Mouse (Mus musculus): Measurements from ENCODE around the gene Mr1. TPM values are rescaled to one million over a fixed set of nuclear protein-coding genes. Genes with fewer than 3 reads are reported as not detected.

Gene Mr1
- 3.7 and 4.5 TPM in 2 replicates for polyA plus RNA-seq (2014; fragmentation: Nextera tagmentation; extraction: Ambion mirVana)

DNA sequence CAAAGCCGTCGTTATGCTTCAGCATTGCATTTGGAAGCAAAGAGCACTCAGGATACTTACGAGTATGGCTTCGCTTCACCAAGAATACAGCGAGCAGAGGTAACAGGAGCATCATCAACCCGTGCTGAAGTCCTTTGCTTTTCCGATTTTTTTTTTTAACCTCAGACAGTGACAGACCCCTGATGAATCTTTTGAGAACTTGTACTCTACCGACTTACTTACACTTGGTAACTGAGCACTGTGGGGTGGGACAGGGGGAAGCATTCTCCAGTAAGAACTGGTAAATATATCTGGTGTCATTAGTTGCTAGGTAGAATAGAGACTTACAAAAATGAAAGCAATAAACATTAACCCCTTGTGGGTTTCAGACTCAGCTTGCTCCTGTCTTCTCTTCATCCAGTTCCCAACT is at the start of gene Mr1:
Gene Mr1, minus strand, starts transcription at position 243 of the 409 bp plus-strand sequence.
- H3K4me1 ChIP-seq (ENCODE audit: control insufficient read depth, insufficient read depth, low read length) = no peaks in the 10 kb centered on the region
- DNase-seq (ENCODE audit: low spot score) (peak; percentile 82), ATAC-seq (replicated peaks; ENCODE audit: insufficient number of reproducible peaks, low FRiP score, low TSS enrichment, low read depth) (peak; percentile 79; the same call in 1 of the 2 replicates)
- 0 out of 2 replicates have a peak within 1 kb of the TSS, but pooled peaks have one; percentile 5 for H3K4me3 ChIP-seq (ENCODE audit: low read depth, low read length)
- H3K4me2 ChIP-seq (ENCODE audit: low read depth, low read length) = no peak within 1 kb of the TSS
- H3K27ac ChIP-seq (replicated peaks; ENCODE audit: low read depth, low read length) = no peak within 1 kb of the TSS
- no peak within 1 kb of the TSS for H3K9ac ChIP-seq (replicated peaks; ENCODE audit: low read length)
- 50% methylated on average over 8 of the region's 8 CpGs for WGBS
- no peaks in the 10 kb centered on the region for H3K27me3 ChIP-seq (ENCODE audit: control insufficient read depth, insufficient read depth, low read length)
- H3K9me3 ChIP-seq (replicated peaks; ENCODE audit: control insufficient read depth, low read length) = no peaks in the 10 kb centered on the region
- H3K36me3 ChIP-seq (replicated peaks; ENCODE audit: control insufficient read depth, insufficient read depth, low read depth, low read length) = no peaks in the 10 kb centered on the region

DNA sequence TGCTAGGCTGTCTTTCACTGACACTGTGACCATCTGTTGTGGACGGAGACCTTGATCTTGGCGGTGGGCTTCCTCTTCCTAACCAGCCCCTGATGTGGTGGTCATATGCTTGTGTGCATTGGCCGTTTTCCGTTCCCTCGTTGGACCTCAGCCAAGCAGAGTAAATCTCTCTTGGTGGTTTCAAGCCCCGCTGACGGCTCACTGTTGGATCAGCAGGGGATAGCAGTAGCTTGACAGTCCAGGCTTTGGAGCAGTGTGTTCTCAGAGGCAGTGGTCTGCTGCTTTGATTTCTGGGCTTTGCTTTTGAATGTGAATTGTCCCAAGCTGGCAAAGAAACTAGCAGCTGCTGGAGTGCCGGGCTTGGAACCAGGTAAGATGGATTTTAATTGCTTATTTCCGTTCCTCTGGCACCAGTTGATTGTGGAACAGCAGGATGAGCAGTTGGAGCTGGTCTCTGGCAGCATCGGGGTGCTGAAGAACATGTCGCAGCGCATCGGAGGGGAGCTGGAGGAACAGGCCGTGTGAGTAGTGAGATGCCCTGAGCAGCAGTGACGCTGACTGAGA is 46.3 kb upstream of the Mr1 start:
- no peaks in the 10 kb centered on the region for H3K4me1 ChIP-seq (ENCODE audit: control insufficient read depth, insufficient read depth, low read length)
- no peaks in the 10 kb centered on the region for H3K27me3 ChIP-seq (ENCODE audit: control insufficient read depth, insufficient read depth, low read length)
- WGBS = 81% methylated on average over 15 of the region's 15 CpGs
- no peak overlapping the region for H3K4me3 ChIP-seq (ENCODE audit: low read depth, low read length)
- H3K9me3 ChIP-seq (replicated peaks; ENCODE audit: control insufficient read depth, low read length) = no peaks in the 10 kb centered on the region
- H3K9ac ChIP-seq (replicated peaks; ENCODE audit: low read length) = no peak overlapping the region
- H3K36me3 ChIP-seq (replicated peaks; ENCODE audit: control insufficient read depth, insufficient read depth, low read depth, low read length) = peaks cover 6% of the 10 kb centered on the region
- DNase-seq (ENCODE audit: low spot score) (no peak), ATAC-seq (replicated peaks; ENCODE audit: insufficient number of reproducible peaks, low FRiP score, low TSS enrichment, low read depth) (no peak)
- no peak overlapping the region for H3K27ac ChIP-seq (replicated peaks; ENCODE audit: low read depth, low read length)
- H3K4me2 ChIP-seq (ENCODE audit: low read depth, low read length) = no peak overlapping the region

- H3K27me3 ChIP-seq (ENCODE audit: control insufficient read depth, insufficient read depth, low read length) = no peaks in the 10 kb centered on the region
- H3K9ac ChIP-seq (replicated peaks; ENCODE audit: low read length) = no peak overlapping the region
- no peak overlapping the region for H3K4me2 ChIP-seq (ENCODE audit: low read depth, low read length)
- no peak overlapping the region for H3K27ac ChIP-seq (replicated peaks; ENCODE audit: low read depth, low read length)
- no peak for ATAC-seq (replicated peaks; ENCODE audit: insufficient number of reproducible peaks, low FRiP score, low TSS enrichment, low read depth)
- no peaks in the 10 kb centered on the region for H3K9me3 ChIP-seq (replicated peaks; ENCODE audit: control insufficient read depth, low read length)
- no peaks in the 10 kb centered on the region for H3K4me1 ChIP-seq (ENCODE audit: control insufficient read depth, insufficient read depth, low read length)
- 96% methylated on average over 2 of the region's 2 CpGs for WGBS
- H3K36me3 ChIP-seq (replicated peaks; ENCODE audit: control insufficient read depth, insufficient read depth, low read depth, low read length) = peaks cover 9% of the 10 kb centered on the region
- no peak for DNase-seq (ENCODE audit: low spot score)
- H3K4me3 ChIP-seq (ENCODE audit: low read depth, low read length) = no peak overlapping the region
Measured at GRCm38 (mm10) chr1:155191671-155192070, 45.1 kb upstream of the Mr1 start.

DNA sequence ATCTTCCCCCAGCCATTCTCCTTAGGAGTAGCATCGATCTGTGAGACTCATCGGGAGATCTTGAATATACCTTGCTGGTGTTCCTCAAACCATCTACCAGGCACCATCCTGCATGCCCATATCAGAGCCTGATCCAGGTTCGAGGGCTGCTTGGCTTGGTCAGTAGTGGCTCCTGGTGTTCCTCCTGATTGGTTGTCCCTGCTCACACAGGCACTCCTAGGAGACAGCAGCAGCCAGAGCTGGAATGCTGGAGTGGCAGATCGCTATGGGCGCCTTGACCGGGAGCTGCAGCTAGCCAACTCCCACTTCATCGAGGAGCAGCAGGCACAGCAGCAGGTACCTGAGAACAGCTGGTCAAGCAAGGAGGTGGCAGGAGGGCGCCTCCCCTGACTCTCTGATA is 44.6 kb upstream of the Mr1 start:
- ATAC-seq (replicated peaks; ENCODE audit: insufficient number of reproducible peaks, low FRiP score, low TSS enrichment, low read depth) (no peak), DNase-seq (ENCODE audit: low spot score) (no peak)
- Histone ChIP-seq H3K27ac (replicated peaks; ENCODE audit: low read depth, low read length) (no peak overlapping the region), H3K9ac (replicated peaks; ENCODE audit: low read length) (no peak overlapping the region), H3K9me3 (replicated peaks; ENCODE audit: control insufficient read depth, low read length) (no peaks in the 10 kb centered on the region), H3K4me2 (ENCODE audit: low read depth, low read length) (no peak overlapping the region), H3K27me3 (ENCODE audit: control insufficient read depth, insufficient read depth, low read length) (no peaks in the 10 kb centered on the region), H3K4me3 (ENCODE audit: low read depth, low read length) (no peak overlapping the region), H3K4me1 (ENCODE audit: control insufficient read depth, insufficient read depth, low read length) (no peaks in the 10 kb centered on the region), H3K36me3 (replicated peaks; ENCODE audit: control insufficient read depth, insufficient read depth, low read depth, low read length) (peaks cover 9% of the 10 kb centered on the region)
- WGBS = 91% methylated on average over 8 of the region's 8 CpGs

GRCm38 (mm10) chr1:155188656-155189055 is 42.0 kb upstream of the Mr1 start:
- Histone ChIP-seq H3K27ac (replicated peaks; ENCODE audit: low read depth, low read length) (no peak overlapping the region), H3K9ac (replicated peaks; ENCODE audit: low read length) (no peak overlapping the region), H3K4me3 (ENCODE audit: low read depth, low read length) (no peak overlapping the region), H3K36me3 (replicated peaks; ENCODE audit: control insufficient read depth, insufficient read depth, low read depth, low read length) (peaks cover 9% of the 10 kb centered on the region), H3K4me1 (ENCODE audit: control insufficient read depth, insufficient read depth, low read length) (no peaks in the 10 kb centered on the region), H3K27me3 (ENCODE audit: control insufficient read depth, insufficient read depth, low read length) (no peaks in the 10 kb centered on the region), H3K4me2 (ENCODE audit: low read depth, low read length) (no peak overlapping the region), H3K9me3 (replicated peaks; ENCODE audit: control insufficient read depth, low read length) (no peaks in the 10 kb centered on the region)
- DNase-seq (ENCODE audit: low spot score) = no peak
- 94% methylated on average over 4 of the region's 4 CpGs for WGBS
- ATAC-seq (replicated peaks; ENCODE audit: insufficient number of reproducible peaks, low FRiP score, low TSS enrichment, low read depth) = no peak

DNA sequence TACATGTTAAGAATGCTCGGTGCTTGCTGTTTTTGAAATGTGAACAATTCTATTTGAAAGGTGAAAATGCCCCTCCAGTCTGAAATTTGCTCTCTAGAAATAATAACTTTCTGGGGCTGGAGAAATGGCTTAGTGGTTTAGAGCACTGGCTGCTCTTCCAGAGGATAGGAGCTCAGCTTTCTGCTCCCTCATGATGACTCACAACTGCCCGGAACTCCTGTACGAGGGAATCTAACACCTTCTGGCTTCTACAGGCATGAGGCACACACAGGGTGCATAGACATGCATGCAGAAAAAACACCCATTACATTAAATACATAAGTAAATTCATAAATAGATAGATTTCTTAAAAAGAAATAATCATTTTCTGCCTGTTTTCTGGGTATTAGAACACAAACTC is 37.6 kb upstream of the Mr1 start:
- peaks cover 6% of the 10 kb centered on the region for H3K36me3 ChIP-seq (replicated peaks; ENCODE audit: control insufficient read depth, insufficient read depth, low read depth, low read length)
- WGBS = 88% methylated on average over 3 of the region's 3 CpGs
- no peaks in the 10 kb centered on the region for H3K9me3 ChIP-seq (replicated peaks; ENCODE audit: control insufficient read depth, low read length)

DNA sequence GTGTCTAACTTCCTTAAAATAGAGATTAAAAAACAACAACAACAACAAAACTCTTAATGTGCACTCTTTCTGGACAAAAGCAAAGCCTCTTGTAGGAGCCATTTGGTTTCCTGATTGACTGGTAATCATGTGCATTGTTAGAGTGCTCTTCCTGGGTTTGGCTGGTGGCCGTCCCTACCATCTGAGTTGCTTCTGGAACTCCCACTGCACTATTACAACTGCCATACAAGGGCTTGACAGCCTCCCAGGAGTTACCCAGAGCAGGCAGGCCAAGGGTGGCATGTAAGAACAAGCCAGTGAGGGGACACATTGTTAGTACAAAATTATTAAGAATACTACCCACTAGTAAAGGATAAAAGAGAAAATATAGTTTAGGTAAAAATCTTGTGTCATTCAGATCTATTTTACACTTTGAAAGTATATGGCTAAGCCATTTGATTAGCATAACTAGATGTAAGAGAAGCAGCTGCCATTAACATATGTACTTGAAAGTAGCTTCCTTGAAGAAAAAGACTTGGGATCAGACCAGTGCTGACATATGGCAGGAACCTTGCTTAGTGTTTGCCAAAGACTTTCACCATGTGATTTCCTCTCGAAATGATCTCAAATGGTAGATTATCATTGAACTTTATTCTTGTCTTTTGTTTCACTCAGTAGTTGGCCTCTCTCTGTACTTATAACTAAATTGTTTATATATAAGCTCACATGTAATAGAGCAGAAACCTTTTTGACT is 31.7 kb upstream of the Mr1 start:
- ATAC-seq (replicated peaks; ENCODE audit: insufficient number of reproducible peaks, low FRiP score, low TSS enrichment, low read depth) (no peak), DNase-seq (ENCODE audit: low spot score) (no peak)
- H3K27ac ChIP-seq (replicated peaks; ENCODE audit: low read depth, low read length) = no peak overlapping the region
- H3K4me2 ChIP-seq (ENCODE audit: low read depth, low read length) = no peak overlapping the region
- H3K27me3 ChIP-seq (ENCODE audit: control insufficient read depth, insufficient read depth, low read length) = no peaks in the 10 kb centered on the region
- WGBS = 87% methylated on average over 2 of the region's 2 CpGs
- no peak overlapping the region for H3K9ac ChIP-seq (replicated peaks; ENCODE audit: low read length)
- no peaks in the 10 kb centered on the region for H3K4me1 ChIP-seq (ENCODE audit: control insufficient read depth, insufficient read depth, low read length)
- no peak overlapping the region for H3K4me3 ChIP-seq (ENCODE audit: low read depth, low read length)
- H3K9me3 ChIP-seq (replicated peaks; ENCODE audit: control insufficient read depth, low read length) = no peaks in the 10 kb centered on the region
- H3K36me3 ChIP-seq (replicated peaks; ENCODE audit: control insufficient read depth, insufficient read depth, low read depth, low read length) = no peaks in the 10 kb centered on the region; the same call in 1 of the 2 replicates

More for the DNA sequence above, 37.6 kb upstream of the Mr1 start:
- Histone ChIP-seq H3K27me3 (ENCODE audit: control insufficient read depth, insufficient read depth, low read length) (no peaks in the 10 kb centered on the region), H3K4me1 (ENCODE audit: control insufficient read depth, insufficient read depth, low read length) (no peaks in the 10 kb centered on the region), H3K27ac (replicated peaks; ENCODE audit: low read depth, low read length) (no peak overlapping the region), H3K4me3 (ENCODE audit: low read depth, low read length) (no peak overlapping the region), H3K4me2 (ENCODE audit: low read depth, low read length) (no peak overlapping the region), H3K9ac (replicated peaks; ENCODE audit: low read length) (no peak overlapping the region)
- ATAC-seq (replicated peaks; ENCODE audit: insufficient number of reproducible peaks, low FRiP score, low TSS enrichment, low read depth) (no peak), DNase-seq (ENCODE audit: low spot score) (no peak)

- Histone ChIP-seq H3K4me3 (ENCODE audit: low read depth, low read length) (no peak overlapping the region), H3K27me3 (ENCODE audit: control insufficient read depth, insufficient read depth, low read length) (no peaks in the 10 kb centered on the region), H3K9me3 (replicated peaks; ENCODE audit: control insufficient read depth, low read length) (no peaks in the 10 kb centered on the region), H3K27ac (replicated peaks; ENCODE audit: low read depth, low read length) (no peak overlapping the region), H3K36me3 (replicated peaks; ENCODE audit: control insufficient read depth, insufficient read depth, low read depth, low read length) (no peaks in the 10 kb centered on the region; the same call in 1 of the 2 replicates), H3K9ac (replicated peaks; ENCODE audit: low read length) (no peak overlapping the region), H3K4me1 (ENCODE audit: control insufficient read depth, insufficient read depth, low read length) (no peaks in the 10 kb centered on the region), H3K4me2 (ENCODE audit: low read depth, low read length) (no peak overlapping the region)
- 90% methylated on average over 1 of the region's 1 CpGs for WGBS
- DNase-seq (ENCODE audit: low spot score) (no peak), ATAC-seq (replicated peaks; ENCODE audit: insufficient number of reproducible peaks, low FRiP score, low TSS enrichment, low read depth) (no peak)
Measured at GRCm38 (mm10) chr1:155174424-155174823, 27.8 kb upstream of the Mr1 start.
